Mouse (Mus musculus) leukemia stem cell, adult 10-12 weeks (primary cell): Measurements from ENCODE around the gene Arsa. TPM values are rescaled to one million over a fixed set of nuclear protein-coding genes. Genes with fewer than 3 reads are reported as not detected.

Experiments used
- polyA plus RNA-seq: library from polyadenylated mRNA; stranded (reverse); fragments of >175 nt; gene quantifications from 2 replicates; pipeline ENCODE4 v1.2.3, GENCODE M21; 2012; ENCODE audit warnings: low replicate concordance

Gene Arsa
- 25.4 and 44.2 TPM in 2 replicates for polyA plus RNA-seq

GRCm38 (mm10) chr15:89477091-89477491, at the start of gene Arsa:
TSS of gene Arsa (minus strand) at chr15:89477425.

GRCm38 (mm10) chr15:89498961-89499688, 21.9 kb upstream of the Arsa start, which contains the start of gene Shank3:
TSS of gene Shank3 (plus strand) at chr15:89499623.

GRCm38 (mm10) chr15:89453865-89454478, 23.3 kb downstream of the Arsa start, which contains the start of gene Mapk8ip2:
TSS of gene Mapk8ip2 (plus strand) at chr15:89453913.

GRCm38 (mm10) chr15:89429352-89430221, 47.6 kb downstream of the Arsa start, which contains the start of the genes C730034F03Rik, Gm44502 and Chkb:
TSS of gene C730034F03Rik (plus strand) at chr15:89429589.
TSS of gene Gm44502 (minus strand) at chr15:89429696.
TSS of gene Chkb (minus strand) at chr15:89429908.

GRCm38 (mm10) chr15:89425711-89426121, 51.5 kb downstream of the Arsa start, which contains the start of gene Cpt1b:
TSS of gene Cpt1b (minus strand) at chr15:89425863.

Other genes with a start within 250 kb of the Arsa start
- 168 and 221 TPM in 2 replicates for gene Sbf1, start 162.1 kb downstream of the Arsa start, polyA plus RNA-seq
- gene Adm2, start 154.7 kb downstream of the Arsa start, polyA plus RNA-seq: 1.4 and 3.0 TPM in 2 replicates
- not detected in 2 replicates for gene Miox, start 143.0 kb downstream of the Arsa start, polyA plus RNA-seq
- 132 and 236 TPM in 2 replicates for gene Lmf2, start 121.8 kb downstream of the Arsa start, polyA plus RNA-seq
- gene Ncaph2, start 121.7 kb downstream of the Arsa start, polyA plus RNA-seq: 68.2 and 73.5 TPM in 2 replicates
- gene Sco2, start 103.6 kb downstream of the Arsa start, polyA plus RNA-seq: 58.1 and 67.7 TPM in 2 replicates
- 0.77 and 1.5 TPM in 2 replicates for gene Tymp, start 100.4 kb downstream of the Arsa start, polyA plus RNA-seq
- 7.8 and 10.0 TPM in 2 replicates for gene Odf3b, start 98.1 kb downstream of the Arsa start, polyA plus RNA-seq
- gene Klhdc7b, start 92.5 kb downstream of the Arsa start, polyA plus RNA-seq: not detected in 2 replicates
- gene Syce3, start 66.9 kb downstream of the Arsa start, polyA plus RNA-seq: not detected in 2 replicates
- gene Cpt1b, start 51.6 kb downstream of the Arsa start, polyA plus RNA-seq: 1.4 and 4.2 TPM in 2 replicates
- 0.18 TPM in 1 of 2 replicates, not detected in the other for gene C730034F03Rik, start 47.8 kb downstream of the Arsa start, polyA plus RNA-seq
- gene Gm44502, start 47.7 kb downstream of the Arsa start, polyA plus RNA-seq: 0.88 and 3.0 TPM in 2 replicates
- gene Chkb, start 47.5 kb downstream of the Arsa start, polyA plus RNA-seq: 40.6 and 121 TPM in 2 replicates
- gene Mapk8ip2, start 23.5 kb downstream of the Arsa start, polyA plus RNA-seq: 0.06 and 0.08 TPM in 2 replicates
- gene Shank3, start 22.2 kb upstream of the Arsa start, polyA plus RNA-seq: 72.7 and 76.4 TPM in 2 replicates
- gene Acr, start 90.9 kb upstream of the Arsa start, polyA plus RNA-seq: 1.0 TPM in 1 of 2 replicates, not detected in the other
- 2.5 and 13.0 TPM in 2 replicates for gene Rabl2, start 114.5 kb upstream of the Arsa start, polyA plus RNA-seq